In genomic region chr17:68002608-68003595, GRCm38 (mm10) we compare ENCODE assay signal across 8 mouse cellular contexts. TPM values are rescaled to one million over a fixed set of nuclear protein-coding genes. Genes with fewer than 3 reads are reported as not detected.
A peak's percentile ranks its signal among the peaks of the same experiment; 100 is the strongest.
DNase-seq lines count a peak whose midpoint lies in the region; ATAC-seq and TF ChIP-seq lines count a peak whose summit lies in the region.

No protein-coding gene starts in this region.

- H3K27me3 ChIP-seq in lung, embryonic 14.5 days (ENCODE audit: insufficient read depth, low read length), result no peaks in the 10 kb centered on the region
- no peaks in the 10 kb centered on the region for H3K27me3 ChIP-seq in forebrain, postnatal 0 days (ENCODE audit: insufficient read depth, low read length)
- H3K27me3 ChIP-seq in liver, embryonic 16.5 days (ENCODE audit: control insufficient read depth, insufficient read depth, low read depth, low read length), result no peaks in the 10 kb centered on the region; the same call in 1 of the 2 replicates
- H3K27me3 ChIP-seq in stomach, postnatal 0 days (ENCODE audit: control insufficient read depth, insufficient read depth, low read length), result no peaks in the 10 kb centered on the region

- H3K9ac ChIP-seq in lung, embryonic 14.5 days, result peak overlapping the region; percentile 79
- no peak overlapping the region for H3K9ac ChIP-seq in forebrain, postnatal 0 days
- H3K9ac ChIP-seq in liver, embryonic 16.5 days (ENCODE audit: low read depth, low read length), result no peak overlapping the region
- H3K9ac ChIP-seq in stomach, postnatal 0 days (ENCODE audit: low read length), result peak overlapping the region; percentile 70; the same call in 1 of the 2 replicates

- peak; percentile 65 for DNase-seq in lung, embryonic 14.5 days
- no peak for DNase-seq in lung, postnatal 25 days (ENCODE audit: low spot score)
- DNase-seq in forebrain, postnatal 0 days, result peak; percentile 29
- no peak for DNase-seq in stomach, postnatal 0 days (ENCODE audit: low spot score)
- no peak for DNase-seq in frontal cortex, postnatal 14 days (ENCODE audit: low spot score in 2 of 2)
- no peak for DNase-seq in testis, postnatal 10 days (ENCODE audit: low spot score)
- no peak for DNase-seq in right cerebral cortex, adult 18-20 months

- peak overlapping the region; percentile 71 for H3K4me2 ChIP-seq in lung, embryonic 14.5 days
- H3K4me2 ChIP-seq in forebrain, postnatal 0 days (ENCODE audit: low read depth), result peak overlapping the region; percentile 87
- H3K4me2 ChIP-seq in liver, embryonic 16.5 days (ENCODE audit: low read depth, low read length), result peak overlapping the region; percentile 84
- peak overlapping the region; percentile 73 for H3K4me2 ChIP-seq in stomach, postnatal 0 days (replicated peaks; ENCODE audit: low read depth)

- no peak for ATAC-seq in lung, embryonic 14.5 days (ENCODE audit: insufficient read depth)
- ATAC-seq in forebrain, postnatal 0 days, result no peak
- no peak for ATAC-seq in liver, embryonic 16.5 days (ENCODE audit: low read depth)
- no peak for ATAC-seq in stomach, postnatal 0 days (ENCODE audit: low FRiP score, low TSS enrichment)

- no peaks in the 10 kb centered on the region for H3K9me3 ChIP-seq in lung, embryonic 14.5 days (ENCODE audit: low read depth, low read length)
- no peaks in the 10 kb centered on the region for H3K9me3 ChIP-seq in forebrain, postnatal 0 days (ENCODE audit: low read length)
- H3K9me3 ChIP-seq in liver, embryonic 16.5 days (replicated peaks; ENCODE audit: control insufficient read depth, low read length), result no peaks in the 10 kb centered on the region
- H3K9me3 ChIP-seq in stomach, postnatal 0 days (ENCODE audit: control insufficient read depth, low read length), result no peaks in the 10 kb centered on the region

- peak overlapping the region; percentile 70 for H3K4me3 ChIP-seq in lung, embryonic 14.5 days (ENCODE audit: low read depth, low read length)
- peak overlapping the region; percentile 68 for H3K4me3 ChIP-seq in forebrain, postnatal 0 days (ENCODE audit: low read depth, low read length)
- H3K4me3 ChIP-seq in liver, embryonic 16.5 days (ENCODE audit: low read depth, low read length), result peak overlapping the region; percentile 63
- peak overlapping the region; percentile 65 for H3K4me3 ChIP-seq in stomach, postnatal 0 days (ENCODE audit: low read depth, low read length)

- TF ChIP-seq CTCF in lung, embryonic 14.5 days (IDR thresholded peaks at IDR 0.05; ENCODE audit: low read depth), result peak; percentile 33
- peak; percentile 35; the same call in 1 of the 2 replicates for TF ChIP-seq CTCF in forebrain, postnatal 0 days (IDR thresholded peaks at IDR 0.05; ENCODE audit: low read depth)
- TF ChIP-seq CTCF in stomach, postnatal 0 days (IDR thresholded peaks at IDR 0.05; ENCODE audit: low read depth), result peak; percentile 54

- 10% methylated on average over 17 of the region's 17 CpGs for WGBS in lung, embryonic 14.5 days
- WGBS in forebrain, postnatal 0 days, result 36% methylated on average over 17 of the region's 17 CpGs
- 35% methylated on average over 17 of the region's 17 CpGs for WGBS in liver, embryonic 16.5 days (ENCODE audit: insufficient replicate concordance)
- WGBS in stomach, postnatal 0 days, result 19% methylated on average over 17 of the region's 17 CpGs

- peak overlapping the region; percentile 97 for H3K27ac ChIP-seq in lung, embryonic 14.5 days (ENCODE audit: low read depth)
- no peak overlapping the region for H3K27ac ChIP-seq in forebrain, postnatal 0 days (ENCODE audit: low read depth, low read length)
- H3K27ac ChIP-seq in liver, embryonic 16.5 days (ENCODE audit: low read length), result no peak overlapping the region
- no peak overlapping the region for H3K27ac ChIP-seq in stomach, postnatal 0 days (replicated peaks)

- no peaks in the 10 kb centered on the region for H3K36me3 ChIP-seq in lung, embryonic 14.5 days (ENCODE audit: insufficient read depth)
- no peaks in the 10 kb centered on the region for H3K36me3 ChIP-seq in forebrain, postnatal 0 days (ENCODE audit: insufficient read depth)
- H3K36me3 ChIP-seq in liver, embryonic 16.5 days (ENCODE audit: control insufficient read depth, insufficient read depth), result no peaks in the 10 kb centered on the region
- H3K36me3 ChIP-seq in stomach, postnatal 0 days (ENCODE audit: control insufficient read depth, insufficient read depth, low read length), result no peaks in the 10 kb centered on the region

- H3K4me1 ChIP-seq in lung, embryonic 14.5 days (ENCODE audit: insufficient read depth), result peaks cover 23% of the 10 kb centered on the region
- 0 out of 2 replicates have a peak, but pooled peaks cover 8% of the 10 kb centered on the region for H3K4me1 ChIP-seq in forebrain, postnatal 0 days (ENCODE audit: insufficient read depth)
- peaks cover 2% of the 10 kb centered on the region; the same call in 1 of the 2 replicates for H3K4me1 ChIP-seq in liver, embryonic 16.5 days (ENCODE audit: control insufficient read depth, low read depth, low read length)
- H3K4me1 ChIP-seq in stomach, postnatal 0 days (replicated peaks; ENCODE audit: control insufficient read depth, insufficient read depth), result no peaks in the 10 kb centered on the region; the same call in 1 of the 2 replicates

- no peak for TF ChIP-seq EP300 in stomach, postnatal 0 days (optimal IDR thresholded peaks at IDR 0.05)

RNA-seq across cellular contexts. Expression of gene Arhgap28, which starts 1.0 kb away (rescaled TPM):
- 70.4 and 71.4 TPM in 2 replicates for polyA plus RNA-seq in lung, embryonic 14.5 days (2014; fragmentation: Nextera tagmentation; extraction: Ambion mirVana)
- total RNA-seq in forebrain, postnatal 0 days (2014; rRNA removed), result 8.6 and 8.7 TPM in 2 replicates
- polyA plus RNA-seq in forebrain, postnatal 0 days (2015; fragmentation: Nextera tagmentation; extraction: Ambion mirVana), result 3.6 and 4.2 TPM in 2 replicates
- polyA plus RNA-seq in liver, embryonic 16.5 days (2015; fragmentation: Nextera tagmentation; extraction: Ambion mirVana), result 0.86 and 1.3 TPM in 2 replicates
- 5.7 and 5.8 TPM in 2 replicates for polyA plus RNA-seq in stomach, postnatal 0 days (2015; fragmentation: Nextera tagmentation; extraction: Ambion mirVana)

Comparison
In these comparisons a context has a peak if more than half of its experiments do, and no peak if none do; other contexts are left out.
1. DNase-seq: peak in lung, embryonic 14.5 days (single experiment) and forebrain, postnatal 0 days (single experiment); none in lung, postnatal 25 days (single experiment), stomach, postnatal 0 days (single experiment), frontal cortex, postnatal 14 days (0 of 2), testis, postnatal 10 days (single experiment) and right cerebral cortex, adult 18-20 months (single experiment).
2. H3K9ac ChIP-seq: peak in lung, embryonic 14.5 days (single experiment) and stomach, postnatal 0 days (single experiment); none in forebrain, postnatal 0 days (single experiment) and liver, embryonic 16.5 days (single experiment).
3. RNA of gene Arhgap28, which starts 1.0 kb away (polyA plus RNA-seq): 70.4 to 71.4 TPM in lung, embryonic 14.5 days; 5.7 to 5.8 TPM in stomach, postnatal 0 days, 3.6 to 4.2 TPM in forebrain, postnatal 0 days and 0.86 to 1.3 TPM in liver, embryonic 16.5 days; every median in the first group is over 10 times any median in the second.
4. Peak in every context shown above with its lines, with median percentiles within 50 percentile points of each other: H3K4me2 ChIP-seq, H3K4me3 ChIP-seq and CTCF ChIP-seq.